Mouse (Mus musculus) ES-Bruce4 (cell line): Measurements from ENCODE around the gene Kcnj6. TPM values are rescaled to one million over a fixed set of nuclear protein-coding genes. Genes with fewer than 3 reads are reported as not detected.

Source experiments
- H3K27ac ChIP-seq: 2 replicates; pipeline ENCODE4 v1.5.1; 2012; ENCODE audit warnings: low read length, inconsistent platforms; ENCODE audit not compliant: insufficient read depth
- H3K27me3 ChIP-seq: 2 replicates; pipeline ENCODE4 v1.6.1; 2012; ENCODE audit warnings: mild to moderate bottlenecking, low read length, inconsistent platforms; ENCODE audit not compliant: control insufficient read depth, poor library complexity, insufficient read depth, severe bottlenecking
- H3K36me3 ChIP-seq: 2 replicates; pipeline ENCODE4 v1.6.1; 2012; ENCODE audit warnings: inconsistent platforms, mild to moderate bottlenecking, low read length, moderate library complexity; ENCODE audit not compliant: control insufficient read depth, poor library complexity, insufficient read depth, severe bottlenecking
- H3K4me1 ChIP-seq: one replicate; pipeline ENCODE4 v1.8.1; 2011; ENCODE audit warnings: low read length; ENCODE audit not compliant: control insufficient read depth, insufficient read depth
- H3K4me3 ChIP-seq: 2 replicates; pipeline ENCODE4 v1.5.1; 2011; ENCODE audit warnings: low read depth, mild to moderate bottlenecking, low read length
- H3K9ac ChIP-seq: 2 replicates; pipeline ENCODE4 v1.6.1; 2012; ENCODE audit warnings: low read depth, mild to moderate bottlenecking, inconsistent platforms; ENCODE audit not compliant: poor library complexity, severe bottlenecking
- H3K9me3 ChIP-seq: replicated peaks from 2 replicates; pipeline ENCODE4 v1.6.1; 2012; ENCODE audit warnings: mild to moderate bottlenecking, low read length, inconsistent platforms; ENCODE audit not compliant: control insufficient read depth, poor library complexity, insufficient read depth, severe bottlenecking
- CTCF ChIP-seq: IDR thresholded peaks from one replicate; pipeline ENCODE4 v1.8.1; 2011; ENCODE audit warnings: low read depth, low read length
- EP300 ChIP-seq: IDR thresholded peaks from 2 replicates; pipeline ENCODE4 v1.6.1; 2011; ENCODE audit warnings: low read depth, low read length; ENCODE audit not compliant: insufficient read depth
- POLR2A ChIP-seq: IDR thresholded peaks from one replicate; pipeline ENCODE4 v1.8.1; 2011; ENCODE audit warnings: low read length; ENCODE audit not compliant: insufficient read depth
- polyA plus RNA-seq: library from polyadenylated mRNA; stranded (reverse); fragments of >200 nt; gene quantifications from 2 replicates; pipeline ENCODE4 v1.2.4, GENCODE M21; 2011; ENCODE audit warnings: low read depth; ENCODE audit not compliant: missing spikeins, insufficient read depth, insufficient read length

Kcnj6 gene
- polyA plus RNA-seq, 1 experiment: not detected

DNA sequence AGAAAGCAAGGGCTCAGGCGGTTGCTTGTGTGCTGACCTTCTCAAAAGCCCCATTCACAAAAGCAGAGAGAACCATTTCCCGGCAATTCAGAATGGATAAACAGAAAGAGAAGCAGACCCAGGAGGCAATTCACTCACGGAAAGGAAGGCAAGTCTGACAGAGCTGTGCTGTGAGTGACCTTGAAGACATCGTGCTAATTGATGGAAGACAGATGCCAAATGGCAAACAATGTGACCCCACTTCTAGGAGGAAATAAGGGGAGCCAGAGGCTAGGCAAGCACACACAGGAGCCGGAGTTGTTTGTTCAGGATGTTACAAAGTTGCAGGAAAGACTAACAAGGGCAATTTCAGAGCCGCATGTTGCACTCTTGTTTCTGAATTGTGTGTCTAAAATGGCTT, 158.1 kb downstream of the Kcnj6 start:
- Histone ChIP-seq H3K27me3 (no peaks in the 10 kb centered on the region), H3K27ac (no peak overlapping the region), H3K9me3 (no peaks in the 10 kb centered on the region), H3K36me3 (no peaks in the 10 kb centered on the region), H3K4me3 (no peak overlapping the region), H3K4me1 (no peaks in the 10 kb centered on the region), H3K9ac (no peak overlapping the region)
- TF ChIP-seq EP300: no peak
- no peak for TF ChIP-seq POLR2A
- no peak for TF ChIP-seq CTCF

DNA sequence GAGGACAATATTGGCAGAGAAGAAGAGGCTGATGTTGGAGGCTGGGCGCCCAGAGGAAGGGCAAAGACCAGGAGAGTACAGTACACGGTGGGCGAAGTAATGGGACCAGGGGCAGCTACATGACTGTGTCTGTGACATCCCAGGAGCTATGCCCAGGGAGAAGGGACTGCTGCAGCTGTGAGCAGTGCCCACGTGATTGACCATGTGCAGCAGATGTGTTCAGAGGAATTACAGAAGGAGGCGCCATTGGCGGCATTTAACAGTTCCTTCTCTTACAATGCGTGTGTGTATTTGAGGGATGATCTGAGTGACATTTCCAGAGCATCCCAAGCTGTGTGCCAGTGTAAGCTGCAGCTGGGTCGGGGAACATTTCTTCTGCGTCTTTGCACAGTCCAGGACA, 159.6 kb downstream of the Kcnj6 start:
- Histone ChIP-seq H3K27ac (no peak overlapping the region), H3K36me3 (no peaks in the 10 kb centered on the region), H3K4me1 (no peaks in the 10 kb centered on the region), H3K4me3 (no peak overlapping the region), H3K9me3 (no peaks in the 10 kb centered on the region), H3K9ac (no peak overlapping the region), H3K27me3 (no peaks in the 10 kb centered on the region)
- TF ChIP-seq POLR2A (no peak), CTCF (no peak), EP300 (no peak)

DNA sequence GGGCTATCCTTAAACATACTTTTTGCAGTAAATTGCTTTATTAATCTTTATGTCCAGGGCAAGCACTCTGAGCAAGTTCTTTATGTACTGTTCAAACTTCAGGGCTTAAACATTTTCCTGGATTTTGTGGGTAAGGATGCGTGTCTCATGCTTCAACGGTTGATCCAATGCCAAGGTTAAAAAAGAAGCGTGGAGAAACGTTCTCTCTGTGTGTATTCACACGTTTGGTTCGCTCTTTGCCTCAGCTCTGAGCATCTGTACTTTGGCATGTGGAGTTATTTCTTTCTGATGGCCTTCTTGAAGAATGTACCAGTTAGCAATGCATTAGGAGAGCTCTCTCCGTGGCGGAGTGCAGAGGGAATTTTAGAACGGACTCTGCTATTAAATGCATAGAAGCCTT, 163.0 kb downstream of the Kcnj6 start:
- Histone ChIP-seq H3K27ac (no peak overlapping the region), H3K4me1 (no peaks in the 10 kb centered on the region), H3K9ac (no peak overlapping the region), H3K9me3 (no peaks in the 10 kb centered on the region), H3K27me3 (no peaks in the 10 kb centered on the region), H3K36me3 (no peaks in the 10 kb centered on the region), H3K4me3 (no peak overlapping the region)
- TF ChIP-seq EP300 (no peak), POLR2A (no peak), CTCF (no peak)

DNA sequence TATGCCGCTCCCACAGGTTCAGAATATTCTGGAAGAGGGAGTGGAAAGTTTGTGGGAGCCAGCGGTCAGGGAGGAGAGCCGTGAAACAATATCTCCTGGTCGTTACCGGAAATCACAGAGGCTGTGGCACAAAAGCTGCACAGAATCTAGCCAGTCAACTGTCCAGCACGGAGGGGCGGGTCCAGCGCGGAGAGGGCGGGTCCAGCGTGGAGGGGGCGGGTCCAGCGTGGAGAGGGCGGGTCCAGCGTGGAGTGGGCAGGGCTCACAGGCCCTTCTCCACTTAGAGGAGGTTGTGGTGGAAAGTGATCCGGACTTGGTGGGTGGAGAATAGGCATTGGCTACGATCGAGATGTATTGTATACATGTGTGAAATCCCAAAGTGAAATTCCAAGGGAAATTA, 169.3 kb downstream of the Kcnj6 start:
- Histone ChIP-seq H3K4me3 (no peak overlapping the region), H3K9ac (no peak overlapping the region), H3K27ac (no peak overlapping the region), H3K27me3 (no peaks in the 10 kb centered on the region), H3K9me3 (no peaks in the 10 kb centered on the region), H3K36me3 (no peaks in the 10 kb centered on the region), H3K4me1 (no peaks in the 10 kb centered on the region)
- TF ChIP-seq POLR2A: no peak
- TF ChIP-seq CTCF: no peak
- TF ChIP-seq EP300: no peak

DNA sequence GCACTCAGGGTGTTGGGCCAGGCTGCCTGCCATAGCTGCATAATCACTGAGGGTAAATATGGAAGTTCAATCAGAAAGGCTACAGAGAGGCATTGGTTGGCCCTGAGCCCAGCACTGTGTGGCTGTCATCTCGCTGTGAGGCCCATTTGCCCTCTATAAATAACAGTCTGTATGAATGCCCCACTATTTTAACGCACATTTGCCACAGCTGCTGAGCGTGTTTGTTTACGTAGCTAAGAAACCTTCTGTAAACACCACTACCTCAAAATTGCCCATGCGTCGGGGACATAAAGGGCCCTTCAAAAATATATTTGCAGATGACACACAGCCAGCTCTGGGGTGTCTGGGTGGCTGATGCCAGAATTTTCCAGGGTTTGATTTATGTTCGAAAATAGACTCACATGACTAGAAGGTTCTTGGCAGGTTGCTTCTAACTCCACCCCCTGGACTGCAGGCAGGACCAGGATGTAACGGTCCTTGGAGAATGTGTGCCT, 170.4 kb downstream of the Kcnj6 start:
- no peaks in the 10 kb centered on the region for H3K9me3 ChIP-seq
- H3K27ac ChIP-seq: no peak overlapping the region
- no peak for TF ChIP-seq CTCF
- no peak for TF ChIP-seq EP300
- no peak for TF ChIP-seq POLR2A
- no peaks in the 10 kb centered on the region for H3K4me1 ChIP-seq
- H3K4me3 ChIP-seq: no peak overlapping the region
- H3K9ac ChIP-seq: no peak overlapping the region
- no peaks in the 10 kb centered on the region for H3K36me3 ChIP-seq
- no peaks in the 10 kb centered on the region for H3K27me3 ChIP-seq

DNA sequence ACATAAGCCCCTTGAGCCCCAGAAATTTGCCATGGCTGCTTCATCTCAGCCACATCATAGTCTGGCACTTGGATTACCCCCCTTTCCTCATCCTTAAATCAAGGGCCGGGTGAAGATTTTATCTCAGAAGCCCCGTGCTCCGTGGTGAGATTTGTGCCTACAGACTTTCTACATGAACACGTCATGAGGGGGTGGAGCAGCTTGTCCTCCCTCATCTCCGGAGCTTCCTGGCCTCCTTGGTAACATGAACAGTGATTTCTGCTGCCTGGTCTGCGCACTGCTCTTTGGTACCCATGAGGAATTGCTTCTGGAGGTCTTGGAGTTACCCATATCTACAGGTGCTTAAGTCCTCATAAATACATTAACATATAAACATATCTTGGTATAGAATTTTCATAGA, 172.2 kb downstream of the Kcnj6 start:
- no peak overlapping the region for H3K27ac ChIP-seq
- no peak overlapping the region for H3K9ac ChIP-seq
- no peak overlapping the region for H3K4me3 ChIP-seq
- no peaks in the 10 kb centered on the region for H3K4me1 ChIP-seq
- H3K27me3 ChIP-seq: no peaks in the 10 kb centered on the region
- TF ChIP-seq POLR2A: no peak
- TF ChIP-seq EP300: no peak
- no peaks in the 10 kb centered on the region for H3K36me3 ChIP-seq
- H3K9me3 ChIP-seq: no peaks in the 10 kb centered on the region
